Mouse (Mus musculus) liver (tissue): ENCODE results near the gene Rbfox2.

ENCODE experiments used
- DNase-seq: peaks from one replicate; pipeline ENCODE4 v3.0.0-alpha.2; 2020; ENCODE audit warnings: mixed read lengths

Rbfox2 gene

GRCm38 (mm10) chr15:77056001-77056790 lies 250.6 kb downstream of the Rbfox2 start:
- no peak for DNase-seq

- no peak for DNase-seq
These were observed 252.1 kb downstream of the Rbfox2 start for GRCm38 (mm10) chr15:77054611-77055175.

GRCm38 (mm10) chr15:77053021-77053420 lies 253.8 kb downstream of the Rbfox2 start:
- peak; percentile 69 for DNase-seq

GRCm38 (mm10) chr15:77052176-77052575 lies 254.6 kb downstream of the Rbfox2 start:
- no peak for DNase-seq

GRCm38 (mm10) chr15:77050570-77050969 lies 256.2 kb downstream of the Rbfox2 start, which contains the start of gene Mb:
Gene Mb, minus strand, starts transcription at chr15:77050670.
- no peak for DNase-seq

- no peak for DNase-seq
These were observed 261.2 kb downstream of the Rbfox2 start for GRCm38 (mm10) chr15:77045609-77046008.

GRCm38 (mm10) chr15:77044597-77045320 lies 262.0 kb downstream of the Rbfox2 start, which contains the start of gene Apol6:
Gene Apol6, plus strand, starts transcription at chr15:77044729.
- DNase-seq: no peak

- no peak for DNase-seq
These were observed 266.0 kb downstream of the Rbfox2 start for GRCm38 (mm10) chr15:77040784-77041183.

GRCm38 (mm10) chr15:77039211-77039700 lies 267.5 kb downstream of the Rbfox2 start:
- DNase-seq: no peak

GRCm38 (mm10) chr15:77037278-77038161 lies 269.3 kb downstream of the Rbfox2 start:
- peak; percentile 56 for DNase-seq

- DNase-seq: no peak
These were observed 269.9 kb downstream of the Rbfox2 start for GRCm38 (mm10) chr15:77036989-77037277.

- DNase-seq: no peak
These were observed 270.4 kb downstream of the Rbfox2 start for GRCm38 (mm10) chr15:77036320-77036988.

GRCm38 (mm10) chr15:77035643-77036042 lies 271.2 kb downstream of the Rbfox2 start:
- no peak for DNase-seq

GRCm38 (mm10) chr15:77034526-77034925 lies 272.3 kb downstream of the Rbfox2 start:
- DNase-seq: no peak

GRCm38 (mm10) chr15:77031271-77031670 lies 275.5 kb downstream of the Rbfox2 start:
- no peak for DNase-seq

- DNase-seq: peak; percentile 52
These were observed 277.3 kb downstream of the Rbfox2 start for GRCm38 (mm10) chr15:77029331-77029991.
